Mouse (Mus musculus): Measurements from ENCODE around the gene Soga1. TPM values are rescaled to one million over a fixed set of nuclear protein-coding genes. Genes with fewer than 3 reads are reported as not detected.

The Soga1 gene
- polyA plus RNA-seq, 1 experiment from 2014 or later, result 6.3 TPM

DNA sequence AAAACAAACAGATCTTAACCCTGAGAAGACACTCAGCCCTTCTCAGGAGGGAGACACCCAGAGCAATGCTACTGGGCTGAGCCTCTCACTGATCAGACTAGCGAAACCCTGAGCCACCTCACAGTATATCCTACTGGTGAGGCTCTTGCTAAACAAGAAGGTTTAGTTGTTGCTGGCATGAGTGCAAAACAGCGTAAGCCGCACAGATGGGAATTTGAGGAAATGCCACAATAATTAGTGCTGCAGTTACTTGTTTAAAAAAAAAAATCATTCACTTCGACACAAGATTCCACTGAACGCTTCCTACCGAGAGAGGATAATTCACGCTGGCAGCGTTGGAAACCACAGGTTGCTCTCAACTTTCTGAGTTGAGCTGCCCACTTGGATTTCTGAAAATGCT lies 35.5 kb downstream of the Soga1 start:
- Histone ChIP-seq H3K4me3 (ENCODE audit: low read length) (no peak overlapping the region), H3K4me2 (replicated peaks; ENCODE audit: low read depth, low read length) (no peak overlapping the region), H3K36me3 (ENCODE audit: control insufficient read depth, insufficient read depth, low read length) (peaks cover 68% of the 10 kb centered on the region), H3K9me3 (ENCODE audit: control insufficient read depth, low read length) (peaks cover 4% of the 10 kb centered on the region; the same call in 1 of the 2 replicates), H3K27me3 (ENCODE audit: control insufficient read depth, insufficient read depth, low read length) (no peaks in the 10 kb centered on the region), H3K4me1 (ENCODE audit: control insufficient read depth, insufficient read depth, low read length) (no peaks in the 10 kb centered on the region), H3K27ac (ENCODE audit: low read depth, low read length) (no peak overlapping the region), H3K9ac (ENCODE audit: low read depth, low read length) (no peak overlapping the region)
- WGBS, result 94% methylated on average over 8 of the region's 8 CpGs
- ATAC-seq (ENCODE audit: low FRiP score, low TSS enrichment), result no peak

DNA sequence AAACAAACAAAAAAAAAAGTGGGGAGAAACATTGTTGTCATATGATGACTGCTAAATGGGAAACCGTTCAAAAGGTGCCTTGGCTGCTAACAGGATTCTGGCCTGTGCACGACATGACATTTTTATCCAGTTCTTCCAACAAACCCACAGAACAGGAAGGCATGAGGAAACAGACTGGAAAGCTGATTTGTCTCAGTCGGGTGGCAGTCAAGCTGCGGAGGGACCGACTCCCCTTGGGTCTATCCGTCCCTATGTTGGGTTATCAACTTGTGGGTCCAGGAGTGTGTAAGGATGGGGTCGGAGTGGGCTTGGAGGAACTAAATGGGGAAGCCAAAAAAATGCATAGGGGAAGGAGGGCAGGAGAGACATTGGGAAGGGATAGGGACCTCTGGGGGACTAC lies 37.6 kb downstream of the Soga1 start:
- Histone ChIP-seq H3K4me1 (ENCODE audit: control insufficient read depth, insufficient read depth, low read length) (no peaks in the 10 kb centered on the region), H3K36me3 (ENCODE audit: control insufficient read depth, insufficient read depth, low read length) (peaks cover 82% of the 10 kb centered on the region), H3K27ac (ENCODE audit: low read depth, low read length) (no peak overlapping the region), H3K9ac (ENCODE audit: low read depth, low read length) (no peak overlapping the region), H3K9me3 (ENCODE audit: control insufficient read depth, low read length) (peaks cover 4% of the 10 kb centered on the region; the same call in 1 of the 2 replicates), H3K27me3 (ENCODE audit: control insufficient read depth, insufficient read depth, low read length) (no peaks in the 10 kb centered on the region), H3K4me2 (replicated peaks; ENCODE audit: low read depth, low read length) (no peak overlapping the region), H3K4me3 (ENCODE audit: low read length) (no peak overlapping the region)
- 89% methylated on average over 7 of the region's 7 CpGs for WGBS
- ATAC-seq (ENCODE audit: low FRiP score, low TSS enrichment), result no peak

DNA sequence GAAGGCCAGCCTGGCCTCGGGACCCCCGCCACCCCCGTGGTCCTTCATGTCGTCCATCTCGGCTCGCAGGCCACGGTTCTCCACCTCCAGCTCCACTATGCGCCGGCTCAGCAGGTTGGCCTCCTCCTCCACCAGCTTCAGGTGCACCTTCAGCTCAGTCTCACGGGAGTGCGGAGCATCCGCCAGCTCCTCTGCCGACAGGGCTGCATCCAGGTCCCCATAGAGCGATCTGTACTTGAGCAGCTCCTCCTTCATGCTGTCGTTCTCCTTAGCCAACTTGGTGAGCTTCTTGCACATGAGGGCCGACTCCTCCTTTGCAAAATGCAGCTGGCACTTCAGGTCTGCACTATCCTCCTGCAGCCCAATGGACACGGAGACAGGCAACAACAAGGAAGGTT lies 38.4 kb downstream of the Soga1 start:
- no peaks in the 10 kb centered on the region for H3K4me1 ChIP-seq (ENCODE audit: control insufficient read depth, insufficient read depth, low read length)
- 85% methylated on average over 17 of the region's 17 CpGs for WGBS
- H3K9ac ChIP-seq (ENCODE audit: low read depth, low read length), result no peak overlapping the region
- H3K9me3 ChIP-seq (ENCODE audit: control insufficient read depth, low read length), result no peaks in the 10 kb centered on the region
- H3K36me3 ChIP-seq (ENCODE audit: control insufficient read depth, insufficient read depth, low read length), result peaks cover 77% of the 10 kb centered on the region
- no peak overlapping the region for H3K27ac ChIP-seq (ENCODE audit: low read depth, low read length)
- no peak for ATAC-seq (ENCODE audit: low FRiP score, low TSS enrichment)
- no peaks in the 10 kb centered on the region for H3K27me3 ChIP-seq (ENCODE audit: control insufficient read depth, insufficient read depth, low read length)
- no peak overlapping the region for H3K4me2 ChIP-seq (replicated peaks; ENCODE audit: low read depth, low read length)
- no peak overlapping the region for H3K4me3 ChIP-seq (ENCODE audit: low read length)

DNA sequence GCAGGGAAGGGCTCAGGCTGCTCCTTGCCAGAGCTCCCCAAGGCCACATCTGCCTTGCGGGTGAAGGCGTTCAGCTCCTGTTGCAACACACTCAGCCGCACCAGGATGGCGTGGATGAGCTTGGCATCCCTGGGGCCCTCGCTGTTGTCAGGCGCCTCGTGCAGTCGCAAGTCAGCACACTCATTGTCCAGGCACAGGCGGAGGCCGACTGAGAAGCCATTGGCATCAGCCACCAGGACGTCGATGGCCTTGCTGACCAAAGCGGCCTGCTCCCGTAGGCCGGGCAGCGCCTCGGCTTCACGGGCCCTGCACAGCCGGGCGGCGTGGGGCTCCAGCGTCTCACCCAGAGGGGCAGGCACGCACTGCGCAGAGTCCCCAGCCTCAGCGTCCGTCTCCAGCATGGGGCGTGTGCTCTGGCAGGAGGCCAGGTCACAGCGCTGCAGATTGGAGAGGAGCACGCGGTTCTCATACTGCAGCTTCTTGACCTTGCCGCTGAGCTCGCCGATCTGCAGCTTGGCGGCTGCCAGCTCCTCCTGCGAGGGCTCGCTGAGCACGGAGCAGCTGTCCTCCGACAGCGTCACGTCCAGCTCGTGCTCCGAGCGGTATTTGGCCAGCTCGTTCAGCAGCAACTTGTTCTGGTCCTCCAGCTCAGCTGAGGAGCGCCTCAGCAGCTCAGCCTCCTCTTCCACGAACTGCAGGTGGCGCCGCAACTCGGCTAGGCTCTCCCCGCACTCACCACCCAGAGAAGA lies 39.0 kb downstream of the Soga1 start:
- Histone ChIP-seq H3K27me3 (ENCODE audit: control insufficient read depth, insufficient read depth, low read length) (no peaks in the 10 kb centered on the region), H3K9ac (ENCODE audit: low read depth, low read length) (no peak overlapping the region), H3K4me3 (ENCODE audit: low read length) (no peak overlapping the region), H3K4me2 (replicated peaks; ENCODE audit: low read depth, low read length) (no peak overlapping the region), H3K9me3 (ENCODE audit: control insufficient read depth, low read length) (no peaks in the 10 kb centered on the region), H3K27ac (ENCODE audit: low read depth, low read length) (no peak overlapping the region), H3K4me1 (ENCODE audit: control insufficient read depth, insufficient read depth, low read length) (no peaks in the 10 kb centered on the region), H3K36me3 (ENCODE audit: control insufficient read depth, insufficient read depth, low read length) (peaks cover 77% of the 10 kb centered on the region)
- ATAC-seq (ENCODE audit: low FRiP score, low TSS enrichment), result no peak
- WGBS, result 85% methylated on average over 50 of the region's 50 CpGs

DNA sequence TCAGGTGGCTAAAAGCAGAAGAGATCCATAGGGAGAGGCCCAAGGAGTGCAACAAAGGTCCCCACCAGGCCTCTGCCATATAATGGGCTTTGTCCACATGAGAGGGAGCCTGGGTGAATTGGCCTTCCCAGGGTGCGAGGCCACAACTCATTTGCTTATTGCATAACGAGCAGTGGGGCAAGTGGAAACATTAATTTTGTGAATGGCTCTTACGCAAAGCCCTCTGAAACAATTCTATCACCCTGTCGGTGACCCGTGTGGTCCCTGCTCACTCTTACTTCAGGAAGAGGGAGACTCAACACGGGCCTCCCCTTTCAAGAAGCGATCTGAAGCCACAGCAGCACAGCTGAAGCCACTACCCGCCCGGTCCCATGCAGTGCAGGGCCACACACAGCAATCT lies 41.8 kb downstream of the Soga1 start:
- no peak for ATAC-seq (ENCODE audit: low FRiP score, low TSS enrichment)
- no peak overlapping the region for H3K27ac ChIP-seq (ENCODE audit: low read depth, low read length)
- H3K4me2 ChIP-seq (replicated peaks; ENCODE audit: low read depth, low read length), result no peak overlapping the region
- H3K9ac ChIP-seq (ENCODE audit: low read depth, low read length), result no peak overlapping the region
- no peaks in the 10 kb centered on the region for H3K4me1 ChIP-seq (ENCODE audit: control insufficient read depth, insufficient read depth, low read length)
- H3K9me3 ChIP-seq (ENCODE audit: control insufficient read depth, low read length), result no peaks in the 10 kb centered on the region
- H3K27me3 ChIP-seq (ENCODE audit: control insufficient read depth, insufficient read depth, low read length), result no peaks in the 10 kb centered on the region
- WGBS, result 81% methylated on average over 9 of the region's 9 CpGs
- no peak overlapping the region for H3K4me3 ChIP-seq (ENCODE audit: low read length)
- H3K36me3 ChIP-seq (ENCODE audit: control insufficient read depth, insufficient read depth, low read length), result peaks cover 84% of the 10 kb centered on the region

DNA sequence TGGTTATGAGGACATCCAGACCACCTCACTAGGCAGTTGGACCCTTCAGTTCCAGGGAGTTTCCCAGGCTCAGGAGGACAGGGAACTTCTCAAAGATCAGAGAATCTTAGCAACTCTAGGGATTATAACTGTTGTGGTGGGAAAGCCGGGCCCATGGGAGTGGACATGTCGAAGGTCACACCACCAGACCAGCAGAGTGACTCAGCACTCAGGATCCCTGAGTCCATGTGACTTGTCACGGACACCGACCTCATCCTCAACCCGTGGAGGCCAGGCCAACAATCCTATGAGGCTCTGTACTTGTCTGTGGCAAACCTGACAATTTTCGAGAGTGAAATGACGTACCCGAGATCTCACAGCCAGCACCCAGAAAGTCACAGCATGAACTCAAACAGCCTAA lies 42.7 kb downstream of the Soga1 start:
- H3K9me3 ChIP-seq (ENCODE audit: control insufficient read depth, low read length), result no peaks in the 10 kb centered on the region
- no peak overlapping the region for H3K9ac ChIP-seq (ENCODE audit: low read depth, low read length)
- no peaks in the 10 kb centered on the region for H3K4me1 ChIP-seq (ENCODE audit: control insufficient read depth, insufficient read depth, low read length)
- H3K36me3 ChIP-seq (ENCODE audit: control insufficient read depth, insufficient read depth, low read length), result peaks cover 83% of the 10 kb centered on the region
- H3K4me3 ChIP-seq (ENCODE audit: low read length), result no peak overlapping the region
- no peak for ATAC-seq (ENCODE audit: low FRiP score, low TSS enrichment)
- no peak overlapping the region for H3K27ac ChIP-seq (ENCODE audit: low read depth, low read length)
- 94% methylated on average over 8 of the region's 8 CpGs for WGBS
- no peaks in the 10 kb centered on the region for H3K27me3 ChIP-seq (ENCODE audit: control insufficient read depth, insufficient read depth, low read length)
- H3K4me2 ChIP-seq (replicated peaks; ENCODE audit: low read depth, low read length), result no peak overlapping the region

DNA sequence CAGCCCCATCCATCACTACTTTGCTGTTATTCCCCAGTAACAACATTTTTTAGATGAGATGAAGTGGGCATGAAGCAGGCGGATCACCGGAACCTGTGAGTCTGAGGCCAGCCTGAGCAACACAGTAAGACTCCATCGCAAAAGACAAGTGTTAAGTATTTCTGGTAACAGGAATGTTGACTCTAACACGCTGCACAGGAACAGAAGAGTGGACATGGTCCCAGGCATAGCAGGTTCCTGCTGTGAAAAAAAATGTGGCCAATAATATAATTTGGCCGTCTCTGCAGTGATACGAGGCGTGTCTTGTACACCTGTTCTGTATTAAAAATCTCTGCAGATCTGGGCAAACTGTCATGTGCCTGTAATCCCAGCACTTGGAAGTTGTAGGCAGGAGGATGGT lies 43.7 kb downstream of the Soga1 start:
- no peak for ATAC-seq (ENCODE audit: low FRiP score, low TSS enrichment)
- Histone ChIP-seq H3K9me3 (ENCODE audit: control insufficient read depth, low read length) (no peaks in the 10 kb centered on the region), H3K9ac (ENCODE audit: low read depth, low read length) (no peak overlapping the region), H3K27ac (ENCODE audit: low read depth, low read length) (no peak overlapping the region), H3K4me2 (replicated peaks; ENCODE audit: low read depth, low read length) (no peak overlapping the region), H3K36me3 (ENCODE audit: control insufficient read depth, insufficient read depth, low read length) (peaks cover 80% of the 10 kb centered on the region), H3K4me3 (ENCODE audit: low read length) (no peak overlapping the region), H3K4me1 (ENCODE audit: control insufficient read depth, insufficient read depth, low read length) (no peaks in the 10 kb centered on the region), H3K27me3 (ENCODE audit: control insufficient read depth, insufficient read depth, low read length) (no peaks in the 10 kb centered on the region)
- WGBS, result 91% methylated on average over 7 of the region's 7 CpGs

DNA sequence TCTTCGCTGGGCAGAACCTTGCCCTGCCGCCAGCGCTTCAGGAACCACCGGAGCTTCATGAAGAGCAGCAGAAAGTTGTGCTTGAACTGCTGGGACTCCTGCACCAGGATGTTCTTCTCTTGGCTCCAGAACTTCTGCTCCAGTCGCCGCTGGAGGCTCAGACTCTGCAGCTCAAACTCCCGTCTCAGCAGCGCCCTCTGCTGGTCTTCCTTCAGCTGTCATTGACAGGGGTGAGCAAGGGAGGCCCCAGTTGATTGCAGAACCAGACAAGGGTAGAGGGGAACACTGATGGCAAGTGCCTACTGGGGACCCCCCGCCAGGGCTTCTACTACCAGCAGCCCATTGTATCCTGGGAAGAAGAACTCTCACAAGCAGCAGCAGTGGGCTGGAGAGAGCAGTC lies 48.2 kb downstream of the Soga1 start:
- H3K9ac ChIP-seq (ENCODE audit: low read depth, low read length), result no peak overlapping the region
- no peak overlapping the region for H3K4me2 ChIP-seq (replicated peaks; ENCODE audit: low read depth, low read length)
- ATAC-seq (ENCODE audit: low FRiP score, low TSS enrichment), result no peak
- no peak overlapping the region for H3K27ac ChIP-seq (ENCODE audit: low read depth, low read length)
- H3K36me3 ChIP-seq (ENCODE audit: control insufficient read depth, insufficient read depth, low read length), result peaks cover 85% of the 10 kb centered on the region
- WGBS, result 48% methylated on average over 9 of the region's 9 CpGs
- peaks cover 4% of the 10 kb centered on the region; the same call in 1 of the 2 replicates for H3K9me3 ChIP-seq (ENCODE audit: control insufficient read depth, low read length)
- no peaks in the 10 kb centered on the region for H3K27me3 ChIP-seq (ENCODE audit: control insufficient read depth, insufficient read depth, low read length)
- no peaks in the 10 kb centered on the region for H3K4me1 ChIP-seq (ENCODE audit: control insufficient read depth, insufficient read depth, low read length)
- no peak overlapping the region for H3K4me3 ChIP-seq (ENCODE audit: low read length)

DNA sequence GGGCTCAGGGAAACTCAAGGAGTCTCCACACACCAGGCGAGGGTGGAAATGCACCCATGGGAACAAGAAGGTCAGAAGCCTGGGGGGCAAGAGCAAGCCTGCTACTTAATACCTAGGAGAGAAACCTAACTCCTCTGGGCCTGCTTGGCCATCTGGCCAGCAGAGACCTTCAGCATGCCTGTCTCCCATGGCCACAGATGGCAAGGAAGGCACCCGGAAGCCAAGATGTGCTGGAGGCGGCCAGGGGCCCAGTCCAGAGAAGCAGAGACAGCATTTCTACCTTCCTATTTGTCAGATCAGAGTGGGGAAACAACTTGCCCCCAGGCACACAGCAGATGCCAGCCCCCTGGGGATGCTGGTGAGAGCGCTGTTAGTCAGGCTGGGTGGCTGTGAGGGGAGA lies 50.8 kb downstream of the Soga1 start:
- no peak for ATAC-seq (ENCODE audit: low FRiP score, low TSS enrichment)
- Histone ChIP-seq H3K27me3 (ENCODE audit: control insufficient read depth, insufficient read depth, low read length) (no peaks in the 10 kb centered on the region), H3K9me3 (ENCODE audit: control insufficient read depth, low read length) (peaks cover 11% of the 10 kb centered on the region), H3K36me3 (ENCODE audit: control insufficient read depth, insufficient read depth, low read length) (peaks cover 90% of the 10 kb centered on the region), H3K27ac (ENCODE audit: low read depth, low read length) (no peak overlapping the region), H3K4me1 (ENCODE audit: control insufficient read depth, insufficient read depth, low read length) (no peaks in the 10 kb centered on the region), H3K4me3 (ENCODE audit: low read length) (no peak overlapping the region), H3K4me2 (replicated peaks; ENCODE audit: low read depth, low read length) (no peak overlapping the region), H3K9ac (ENCODE audit: low read depth, low read length) (no peak overlapping the region)
- 93% methylated on average over 4 of the region's 4 CpGs for WGBS
